Mouse (Mus musculus): ENCODE measurements at regions not wholly inside any gene's neighbourhood (a gene's known extent, or its start where the extent isn't known, plus 50 kb on each side); places are given as distances from the start of the nearest gene placed in this dataset.

DNA sequence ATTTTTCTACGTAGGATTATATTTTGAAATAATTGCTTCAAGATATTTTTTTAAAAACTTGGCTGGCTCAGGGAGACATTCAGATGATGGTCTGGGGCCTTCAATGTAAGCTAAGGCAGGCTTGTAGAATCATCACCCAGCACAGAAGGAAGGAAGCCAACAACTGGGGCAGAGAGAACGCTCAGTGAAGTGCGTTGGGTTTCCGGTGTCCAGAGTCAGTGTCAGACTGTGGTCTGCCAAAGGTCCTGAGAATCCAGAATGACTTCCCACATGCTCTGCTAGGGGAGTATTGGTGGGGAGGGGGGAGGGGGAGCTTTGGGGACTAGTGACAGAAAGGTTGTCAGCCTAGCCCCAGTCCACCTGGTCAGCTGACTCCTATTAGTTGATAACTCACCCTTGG, 118.1 kb downstream of the Tmem17 start:
- TF ChIP-seq CTCF (IDR thresholded peaks at IDR 0.05; ENCODE audit: low read depth) (no peak), EP300 (IDR thresholded peaks at IDR 0.05; ENCODE audit: low read depth) (no peak)
